Mouse (Mus musculus) heart, postnatal 25 days (tissue): ENCODE data around the gene Pde4dip. TPM values are rescaled to one million over a fixed set of nuclear protein-coding genes. Genes with fewer than 3 reads are reported as not detected.

ENCODE experiments used
- DNase-seq: peaks from one replicate; pipeline ENCODE4 v3.0.0; 2022; ENCODE audit warnings: low spot score
- intact Hi-C: fragments of 180-260 bp; cut with DNase I; formaldehyde crosslinking; loops from one replicate; pipeline ENCODE4 v1.15.1; 2025
- total RNA-seq, 2 experiments: library from RNA; stranded (reverse); gene quantifications; 2 replicates each; pipeline ENCODE4 v1.2.3; 2021

The Pde4dip gene
- total RNA-seq, 2 experiments from 2014 or later = 1,803 to 1,950 TPM

- intact Hi-C loops = loop anchor here (5.0 to 10.0 kb wide), 5 partner anchors 84 to 248 kb away; partner anchors contain the start of genes Notch2, Prkab2 and Sec22b
- DNase-seq = no peak
Measured at GRCm38 (mm10) chr3:97766459-97766858, 122.0 kb downstream of the Pde4dip start.

- intact Hi-C loops = loop anchor here (10.0 kb wide), 1 partner anchor 251 kb away; the partner anchor contains the start of gene Notch2
Measured at GRCm38 (mm10) chr3:97764152-97764551, 124.4 kb downstream of the Pde4dip start.

GRCm38 (mm10) chr3:97761951-97762350 lies 126.6 kb downstream of the Pde4dip start:
- intact Hi-C loops = loop anchor here (10.0 kb wide), 1 partner anchor 253 kb away; the partner anchor contains the start of gene Notch2

More at GRCm38 (mm10) chr3:97764152-97764551, 124.4 kb downstream of the Pde4dip start:
- DNase-seq = no peak

GRCm38 (mm10) chr3:97761168-97761567 lies 127.3 kb downstream of the Pde4dip start:
- intact Hi-C loops = loop anchor here (10.0 kb wide), 1 partner anchor 254 kb away; the partner anchor contains the start of gene Notch2

More at GRCm38 (mm10) chr3:97761951-97762350, 126.6 kb downstream of the Pde4dip start:
- DNase-seq = no peak

GRCm38 (mm10) chr3:97759846-97760245 lies 128.7 kb downstream of the Pde4dip start:
- DNase-seq = no peak
- intact Hi-C loops = loop anchor here (10.0 kb wide), 1 partner anchor 255 kb away; the partner anchor contains the start of gene Notch2

More at GRCm38 (mm10) chr3:97761168-97761567, 127.3 kb downstream of the Pde4dip start:
- no peak for DNase-seq

- intact Hi-C loops = no loop called here
Measured at GRCm38 (mm10) chr3:97757501-97757900, 131.0 kb downstream of the Pde4dip start.

GRCm38 (mm10) chr3:97756283-97757074 lies 132.0 kb downstream of the Pde4dip start:
- intact Hi-C loops = no loop called here

More at GRCm38 (mm10) chr3:97757501-97757900, 131.0 kb downstream of the Pde4dip start:
- DNase-seq = no peak

GRCm38 (mm10) chr3:97755411-97755810 lies 133.1 kb downstream of the Pde4dip start:
- intact Hi-C loops = no loop called here

More at GRCm38 (mm10) chr3:97756283-97757074, 132.0 kb downstream of the Pde4dip start:
- DNase-seq = no peak

GRCm38 (mm10) chr3:97752901-97753300 lies 135.6 kb downstream of the Pde4dip start:
- intact Hi-C loops = no loop called here
- DNase-seq = no peak

More at GRCm38 (mm10) chr3:97755411-97755810, 133.1 kb downstream of the Pde4dip start:
- no peak for DNase-seq

- intact Hi-C loops = no loop called here
- DNase-seq = no peak
Measured at GRCm38 (mm10) chr3:97751566-97751965, 136.9 kb downstream of the Pde4dip start.

- DNase-seq = no peak
- intact Hi-C loops = no loop called here
Measured at GRCm38 (mm10) chr3:97748789-97749188, 139.7 kb downstream of the Pde4dip start.

- intact Hi-C loops = no loop called here
- DNase-seq = no peak
Measured at GRCm38 (mm10) chr3:97742841-97743240, 145.7 kb downstream of the Pde4dip start.

- intact Hi-C loops = no loop called here
Measured at GRCm38 (mm10) chr3:97735575-97735974, 152.9 kb downstream of the Pde4dip start.

GRCm38 (mm10) chr3:97734259-97734658 lies 154.2 kb downstream of the Pde4dip start:
- DNase-seq = no peak
- intact Hi-C loops = no loop called here

More at GRCm38 (mm10) chr3:97735575-97735974, 152.9 kb downstream of the Pde4dip start:
- DNase-seq = no peak

GRCm38 (mm10) chr3:97732622-97733021 lies 155.9 kb downstream of the Pde4dip start:
- no peak for DNase-seq
- intact Hi-C loops = no loop called here

- DNase-seq = no peak
- intact Hi-C loops = no loop called here
Measured at GRCm38 (mm10) chr3:97730624-97731023, 157.9 kb downstream of the Pde4dip start.

- intact Hi-C loops = no loop called here
- DNase-seq = no peak
Measured at GRCm38 (mm10) chr3:97730131-97730530, 158.4 kb downstream of the Pde4dip start.

- no peak for DNase-seq
- intact Hi-C loops = no loop called here
Measured at GRCm38 (mm10) chr3:97727801-97728200, 160.7 kb downstream of the Pde4dip start.

GRCm38 (mm10) chr3:97719116-97719515 lies 169.4 kb downstream of the Pde4dip start:
- intact Hi-C loops = no loop called here
- DNase-seq = no peak

GRCm38 (mm10) chr3:97715922-97716321 lies 172.6 kb downstream of the Pde4dip start:
- intact Hi-C loops = no loop called here
- no peak for DNase-seq

GRCm38 (mm10) chr3:97710881-97711280 lies 177.6 kb downstream of the Pde4dip start:
- intact Hi-C loops = no loop called here

More at GRCm38 (mm10) chr3:97710881-97711280, 177.6 kb downstream of the Pde4dip start:
- DNase-seq = no peak
